Comparison of ENCODE assay signal across 25 mouse cellular contexts in the genomic region with DNA sequence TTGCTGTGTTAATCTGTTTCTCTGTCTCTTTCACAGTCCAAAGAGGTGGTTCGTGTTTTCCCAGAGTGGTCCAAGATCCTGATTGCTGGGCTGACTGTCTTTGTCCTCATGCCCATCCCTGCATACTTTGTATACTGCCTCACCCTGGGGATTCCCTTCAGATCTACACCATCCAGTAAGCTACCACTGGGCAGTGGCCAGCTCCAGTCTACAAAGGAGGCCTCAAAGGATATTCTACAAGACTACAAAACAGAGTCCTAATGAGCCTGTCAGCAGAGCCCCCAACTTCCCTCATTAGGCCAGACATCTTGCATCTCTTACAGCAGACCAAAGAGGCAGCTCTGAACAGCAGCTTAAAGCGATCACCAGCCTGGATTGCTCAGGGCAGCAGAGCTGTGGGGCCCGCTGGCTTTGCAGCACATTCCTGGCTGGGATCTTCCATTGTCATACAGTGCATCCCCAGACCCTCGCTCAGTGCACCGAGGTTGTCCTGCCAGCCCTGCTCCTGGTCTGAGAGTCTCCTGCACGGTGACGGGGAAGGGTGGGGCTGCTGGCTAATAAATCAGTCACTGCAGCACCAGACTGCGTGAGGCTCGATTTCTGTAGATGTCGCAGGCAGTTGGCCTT. TPM values are rescaled to one million over a fixed set of nuclear protein-coding genes. Genes with fewer than 3 reads are reported as not detected.
DNase-seq lines count a peak whose midpoint lies in the region; ATAC-seq lines count a peak whose summit lies in the region.
"Had no signal": no experiment of that assay in that cellular context is flagged by ENCODE, and none has a peak within 500 bp of the region (broad histone marks: within the 10 kb centered on the region; RNA-seq: fewer than 3 reads in every experiment).

No protein-coding gene starts in this region.

- no peak overlapping the region for H3K4me3 ChIP-seq in kidney, embryonic 16.5 days (ENCODE audit: low read length)
- H3K4me3 ChIP-seq in forebrain, embryonic 14.5 days (ENCODE audit: low read depth, low read length), result no peak overlapping the region
- H3K4me3 ChIP-seq: hindbrain, embryonic 10.5 days had no signal

- no peak overlapping the region for H3K9ac ChIP-seq in kidney, embryonic 16.5 days (replicated peaks; ENCODE audit: low read length)
- H3K9ac ChIP-seq in forebrain, embryonic 14.5 days (ENCODE audit: low read length), result no peak overlapping the region

- H3K9me3 ChIP-seq in kidney, embryonic 16.5 days (ENCODE audit: low read length), result no peaks in the 10 kb centered on the region
- H3K9me3 ChIP-seq in forebrain, embryonic 14.5 days (replicated peaks; ENCODE audit: control insufficient read depth, low read length), result no peaks in the 10 kb centered on the region
- H3K9me3 ChIP-seq: hindbrain, embryonic 10.5 days had no signal

- H3K36me3 ChIP-seq in kidney, embryonic 16.5 days (ENCODE audit: insufficient read depth, low read length), result no peaks in the 10 kb centered on the region
- H3K36me3 ChIP-seq in forebrain, embryonic 14.5 days (ENCODE audit: control insufficient read depth, insufficient read depth, low read length), result no peaks in the 10 kb centered on the region
- H3K36me3 ChIP-seq: hindbrain, embryonic 10.5 days had no signal

- H3K27ac ChIP-seq in kidney, embryonic 16.5 days (ENCODE audit: low read length), result no peak overlapping the region
- H3K27ac ChIP-seq in forebrain, embryonic 14.5 days (ENCODE audit: low read depth, low read length), result peak overlapping the region; percentile 63; the same call in 1 of the 2 replicates
- H3K27ac ChIP-seq: hindbrain, embryonic 10.5 days; hindbrain, postnatal 0 days had no signal

- 0 out of 2 replicates have a peak, but pooled peaks have one; percentile 21 for ATAC-seq in kidney, embryonic 16.5 days (ENCODE audit: low FRiP score, low TSS enrichment)
- ATAC-seq in forebrain, embryonic 14.5 days, result peak; percentile 63
- ATAC-seq: hindbrain, postnatal 0 days had no signal

- DNase-seq in kidney, adult 18-20 months, result no peak
- DNase-seq in ES-CJ7 (ENCODE audit: low read depth, low spot score) (peak; percentile 17), R1 (ENCODE audit: low read depth, low spot score) (peak; percentile 44)
- peak; percentile 59 for DNase-seq in forebrain, embryonic 14.5 days (ENCODE audit: low spot score)
- no peak for DNase-seq in thymus, postnatal 0 days (ENCODE audit: low spot score)
- no peak for DNase-seq in cerebellum, adult 11-12 months
- no peak for DNase-seq in ovary, postnatal 10 days (ENCODE audit: low spot score)
- DNase-seq: adrenal gland, postnatal 25 days; B cell, adult 2 months; cerebellum, adult 18-20 months; cerebellum, postnatal 25 days; gastrocnemius, postnatal 14 days; kidney, postnatal 4 days; layer of hippocampus, adult 9-11 months; lung, adult 18-20 months; lung, postnatal 36 days; right cerebral cortex, adult 18-20 months; thymus, postnatal 4 days had no signal

- H3K4me1 ChIP-seq in kidney, embryonic 16.5 days (ENCODE audit: insufficient read depth, low read length), result no peaks in the 10 kb centered on the region; the same call in 1 of the 2 replicates
- no peaks in the 10 kb centered on the region; the same call in 1 of the 2 replicates for H3K4me1 ChIP-seq in forebrain, embryonic 14.5 days (ENCODE audit: control insufficient read depth, insufficient read depth, low read length)

- 39% methylated on average over 10 of the region's 10 CpGs for WGBS in kidney, embryonic 16.5 days
- WGBS in forebrain, embryonic 14.5 days, result 31% methylated on average over 10 of the region's 10 CpGs

- H3K27me3 ChIP-seq in kidney, embryonic 16.5 days (ENCODE audit: insufficient read depth, low read length), result no peaks in the 10 kb centered on the region
- 0 out of 2 replicates have a peak, but pooled peaks cover 2% of the 10 kb centered on the region for H3K27me3 ChIP-seq in forebrain, embryonic 14.5 days (replicated peaks; ENCODE audit: control insufficient read depth, insufficient read depth, low read length)

- H3K4me2 ChIP-seq in kidney, embryonic 16.5 days (replicated peaks; ENCODE audit: low read depth, low read length), result no peak overlapping the region
- no peak overlapping the region for H3K4me2 ChIP-seq in forebrain, embryonic 14.5 days (ENCODE audit: low read length)
- H3K4me2 ChIP-seq: liver, embryonic 11.5 days had no signal

RNA-seq across cellular contexts. Expression of a gene that starts 4.4 kb away (rescaled TPM):
- not detected in 2 replicates for polyA plus RNA-seq in kidney, embryonic 16.5 days (2015; fragmentation: Nextera tagmentation; extraction: Ambion mirVana)
- polyA plus RNA-seq in forebrain, embryonic 14.5 days (2014; fragmentation: Nextera tagmentation; extraction: Ambion mirVana), result not detected in 2 replicates
- 0.08 TPM in 1 of 2 replicates, not detected in the other for polyA plus RNA-seq in thymus, postnatal 0 days (2015; fragmentation: Nextera tagmentation; extraction: Ambion mirVana)
- polyA plus RNA-seq: heart, postnatal 0 days; hindbrain, embryonic 10.5 days; hindbrain, postnatal 0 days; kidney, embryonic 14.5 days; limb, embryonic 11.5 days; liver, embryonic 11.5 days had no signal

RNA-seq across cellular contexts. Expression of a gene that starts 32.0 kb away (rescaled TPM):
- 0.28 and 0.30 TPM in 2 replicates for polyA plus RNA-seq in kidney, embryonic 16.5 days (2015; fragmentation: Nextera tagmentation; extraction: Ambion mirVana)
- polyA plus RNA-seq in forebrain, embryonic 14.5 days (2014; fragmentation: Nextera tagmentation; extraction: Ambion mirVana), result 0.09 and 0.26 TPM in 2 replicates
- polyA plus RNA-seq in thymus, postnatal 0 days (2015; fragmentation: Nextera tagmentation; extraction: Ambion mirVana), result 0.17 TPM in 1 of 2 replicates, not detected in the other
- polyA plus RNA-seq: heart, postnatal 0 days; hindbrain, embryonic 10.5 days had no signal

RNA-seq across cellular contexts. Expression of a gene that starts 34.0 kb away (rescaled TPM):
- polyA plus RNA-seq in kidney, embryonic 16.5 days (2015; fragmentation: Nextera tagmentation; extraction: Ambion mirVana), result 1.0 and 1.1 TPM in 2 replicates
- polyA plus RNA-seq in forebrain, embryonic 14.5 days (2014; fragmentation: Nextera tagmentation; extraction: Ambion mirVana), result 0.99 and 1.4 TPM in 2 replicates
- polyA plus RNA-seq in thymus, postnatal 0 days (2015; fragmentation: Nextera tagmentation; extraction: Ambion mirVana), result 143 and 146 TPM in 2 replicates

RNA-seq across cellular contexts. Expression of a gene that starts 57.3 kb away (rescaled TPM):
- polyA plus RNA-seq in kidney, embryonic 16.5 days (2015; fragmentation: Nextera tagmentation; extraction: Ambion mirVana), result 195 and 203 TPM in 2 replicates
- polyA plus RNA-seq in forebrain, embryonic 14.5 days (2014; fragmentation: Nextera tagmentation; extraction: Ambion mirVana), result 81.7 and 95.7 TPM in 2 replicates
- polyA plus RNA-seq in thymus, postnatal 0 days (2015; fragmentation: Nextera tagmentation; extraction: Ambion mirVana), result 4.8 and 5.1 TPM in 2 replicates

Comparison
In these comparisons a context has a peak if more than half of its experiments do, and no peak if none do; other contexts are left out.
1. DNase-seq: peak in ES-CJ7 (single experiment), R1 (single experiment) and forebrain, embryonic 14.5 days (single experiment); none in kidney, adult 18-20 months (single experiment), thymus, postnatal 0 days (single experiment), cerebellum, adult 11-12 months (single experiment) and ovary, postnatal 10 days (single experiment).
2. RNA of a gene that starts 34.0 kb away (polyA plus RNA-seq): 143 to 146 TPM in thymus, postnatal 0 days; 0.99 to 1.4 TPM in forebrain, embryonic 14.5 days and 1.0 to 1.1 TPM in kidney, embryonic 16.5 days; every median in the first group is over 10 times any median in the second.